Mouse (Mus musculus): ENCODE measurements around the gene Ralgapa1. TPM values are rescaled to one million over a fixed set of nuclear protein-coding genes. Genes with fewer than 3 reads are reported as not detected.
"Not testable (repeated sequence)": the region's sequence is repeated elsewhere in the genome, so short reads cannot be mapped to it uniquely, and the experiment has no call there.

Gene Ralgapa1
- total RNA-seq, 2 experiments from 2014 or later = 34.8 to 36.8 TPM

- DNase-seq; intact Hi-C loops (cut with DNase I): not testable (repeated sequence)
Measured at GRCm38 (mm10) chr12:55554901-55555300, 266.1 kb downstream of the Ralgapa1 start.

Small RNAs within 50 kb of the gene (microRNA-seq; reads per million reads assigned to microRNA genes)
- 0.72 to 3.7 reads per million in 2 experiments for gene Gm23394

Other genes with a start within 250 kb of the Ralgapa1 start
- gene Insm2, start 221.7 kb downstream of the Ralgapa1 start, total RNA-seq (2021) = not detected
- gene Brms1l, start 15.2 kb upstream of the Ralgapa1 start, total RNA-seq (2021) = 10 to 100 TPM; 12.5 to 20.8 TPM